Mouse (Mus musculus) erythroblast, embryonic 14.5 days (primary cell): Measurements from ENCODE around the gene St7.

ENCODE experiments used
- GATA1 ChIP-seq: IDR thresholded peaks from 2 replicates; pipeline ENCODE4 v1.6.1; 2012; ENCODE audit warnings: low read length, inconsistent platforms, mixed read lengths
- TAL1 ChIP-seq: IDR thresholded peaks from 3 replicates; pipeline ENCODE4 v1.6.1; 2012; ENCODE audit warnings: low read length, inconsistent platforms, mixed read lengths

- TF ChIP-seq TAL1 (no peak), GATA1 (no peak)
Measured at GRCm38 (mm10) chr6:17816865-17817435, 124.2 kb downstream of the St7 start.
